Mouse (Mus musculus) NIH3T3 (cell line): Measurements from ENCODE around the gene Fam72a.

Source experiments
- DNase-seq: peaks from one replicate; pipeline ENCODE4 v3.0.0-alpha.2; 2012; ENCODE audit warnings: low read depth

Gene Fam72a

GRCm38 (mm10) chr1:131578943-131579680 lies 51.4 kb downstream of the Fam72a start:
- DNase-seq: no peak

GRCm38 (mm10) chr1:131580389-131580788 lies 52.7 kb downstream of the Fam72a start:
- DNase-seq: no peak

GRCm38 (mm10) chr1:131583598-131583997 lies 55.9 kb downstream of the Fam72a start:
- no peak for DNase-seq

GRCm38 (mm10) chr1:131586836-131587235 lies 59.1 kb downstream of the Fam72a start:
- DNase-seq: peak; percentile 77
